Comparison of ENCODE assay signal across 8 mouse cellular contexts in the genomic region with DNA sequence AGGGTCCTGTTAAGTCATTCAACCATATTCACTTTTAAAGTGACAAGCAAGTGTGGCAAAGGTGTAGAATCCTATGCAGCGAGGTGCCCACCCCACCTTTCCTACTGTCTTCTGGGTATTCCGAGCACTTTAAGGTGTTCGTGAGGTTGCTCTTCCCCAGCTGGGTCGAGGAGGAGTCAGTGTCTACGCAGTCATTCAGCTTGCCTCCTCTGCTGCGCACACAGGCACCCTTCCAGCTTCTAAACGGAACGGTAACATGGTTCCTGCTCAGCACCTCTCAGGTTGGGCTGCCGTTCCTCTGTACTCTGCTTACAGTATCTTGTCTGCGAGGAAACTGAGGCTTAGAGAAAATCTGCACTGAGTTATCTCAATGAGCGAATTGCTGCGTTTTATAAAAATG. TPM values are rescaled to one million over a fixed set of nuclear protein-coding genes. Genes with fewer than 3 reads are reported as not detected.
DNase-seq lines count a peak whose midpoint lies in the region; ATAC-seq and TF ChIP-seq lines count a peak whose summit lies in the region.

No protein-coding gene starts in this region.

- H3K9me3 ChIP-seq in lung, embryonic 16.5 days (ENCODE audit: control insufficient read depth, low read length): no peaks in the 10 kb centered on the region
- H3K9me3 ChIP-seq in hindbrain, postnatal 0 days (ENCODE audit: low read length): no peaks in the 10 kb centered on the region

- no peak overlapping the region for H3K9ac ChIP-seq in lung, embryonic 16.5 days (ENCODE audit: low read length)
- H3K9ac ChIP-seq in hindbrain, postnatal 0 days (replicated peaks; ENCODE audit: low read length): no peak overlapping the region

- peak overlapping the region; percentile 18; the same call in 1 of the 2 replicates for H3K4me3 ChIP-seq in lung, embryonic 16.5 days (ENCODE audit: low read length)
- 0 out of 2 replicates have a peak overlapping the region, but pooled peaks have one; percentile 0 for H3K4me3 ChIP-seq in hindbrain, postnatal 0 days (ENCODE audit: low read length)

- no peak for ATAC-seq in lung, embryonic 16.5 days (ENCODE audit: low read depth)
- ATAC-seq in hindbrain, postnatal 0 days: no peak

- H3K27ac ChIP-seq in lung, embryonic 16.5 days (ENCODE audit: low read length): peak overlapping the region; percentile 5; the same call in 1 of the 2 replicates
- no peak overlapping the region for H3K27ac ChIP-seq in hindbrain, postnatal 0 days

- H3K4me1 ChIP-seq in lung, embryonic 16.5 days (replicated peaks; ENCODE audit: control insufficient read depth, insufficient read depth, low read length): peaks cover 29% of the 10 kb centered on the region
- peaks cover 13% of the 10 kb centered on the region; the same call in 1 of the 2 replicates for H3K4me1 ChIP-seq in hindbrain, postnatal 0 days (ENCODE audit: insufficient read depth, low read length)

- no peak for TF ChIP-seq CTCF in hindbrain, postnatal 0 days (IDR thresholded peaks at IDR 0.05; ENCODE audit: low read depth)

- H3K36me3 ChIP-seq in lung, embryonic 16.5 days (ENCODE audit: control insufficient read depth, insufficient read depth, low read length): no peaks in the 10 kb centered on the region
- H3K36me3 ChIP-seq in hindbrain, postnatal 0 days (ENCODE audit: insufficient read depth, low read length): no peaks in the 10 kb centered on the region

- no peaks in the 10 kb centered on the region; the same call in 1 of the 2 replicates for H3K27me3 ChIP-seq in lung, embryonic 16.5 days (ENCODE audit: control insufficient read depth, insufficient read depth, low read depth, low read length)
- no peaks in the 10 kb centered on the region for H3K27me3 ChIP-seq in hindbrain, postnatal 0 days (ENCODE audit: insufficient read depth, low read length)

- peak; percentile 59 to 61 for DNase-seq in cerebellum, adult 18-20 months
- DNase-seq in cerebellum, adult 11 months: no peak
- no peak for DNase-seq in lung, postnatal 25 days (ENCODE audit: low spot score)
- DNase-seq in hindbrain, postnatal 0 days (ENCODE audit: low spot score): no peak
- peak; percentile 2 for DNase-seq in naive thymus-derived CD4-positive, alpha-beta T cell, adult 2 months (ENCODE audit: low read depth)
- DNase-seq in c-Kit-positive CD71-positive TER-119-positive erythroid progenitor cells, embryonic 14.5 days (ENCODE audit: low spot score): no peak
- DNase-seq in gastrocnemius, postnatal 4 days (ENCODE audit: low spot score in 2 of 2): no peak

- H3K4me2 ChIP-seq in lung, embryonic 16.5 days (ENCODE audit: low read depth, low read length): peak overlapping the region; percentile 51
- peak overlapping the region; percentile 43; the same call in 1 of the 2 replicates for H3K4me2 ChIP-seq in hindbrain, postnatal 0 days (ENCODE audit: low read depth, low read length)

- WGBS in lung, embryonic 16.5 days: 49% methylated on average over 12 of the region's 12 CpGs
- WGBS in hindbrain, postnatal 0 days: 46% methylated on average over 12 of the region's 12 CpGs

RNA-seq across cellular contexts. Expression of a gene that starts 40.4 kb away (rescaled TPM):
- polyA plus RNA-seq in lung, embryonic 16.5 days (2015; fragmentation: Nextera tagmentation; extraction: Ambion mirVana): 53.3 and 54.5 TPM in 2 replicates
- 71.7 and 110 TPM in 2 replicates for total RNA-seq in hindbrain, postnatal 0 days (2014; rRNA removed)
- 43.0 and 44.7 TPM in 2 replicates for polyA plus RNA-seq in hindbrain, postnatal 0 days (2015; fragmentation: Nextera tagmentation; extraction: Ambion mirVana)
- total RNA-seq in gastrocnemius, postnatal 4 days (2021): 10 to 100 TPM; 56.8 to 65.5 TPM

Comparison
In these comparisons a context has a peak if more than half of its experiments do, and no peak if none do; other contexts are left out.
1. DNase-seq: peak in cerebellum, adult 18-20 months (2 of 2) and naive thymus-derived CD4-positive, alpha-beta T cell, adult 2 months (single experiment); none in cerebellum, adult 11 months (single experiment), lung, postnatal 25 days (single experiment), hindbrain, postnatal 0 days (single experiment), c-Kit-positive CD71-positive TER-119-positive erythroid progenitor cells, embryonic 14.5 days (single experiment) and gastrocnemius, postnatal 4 days (0 of 2).